In the genomic region with DNA sequence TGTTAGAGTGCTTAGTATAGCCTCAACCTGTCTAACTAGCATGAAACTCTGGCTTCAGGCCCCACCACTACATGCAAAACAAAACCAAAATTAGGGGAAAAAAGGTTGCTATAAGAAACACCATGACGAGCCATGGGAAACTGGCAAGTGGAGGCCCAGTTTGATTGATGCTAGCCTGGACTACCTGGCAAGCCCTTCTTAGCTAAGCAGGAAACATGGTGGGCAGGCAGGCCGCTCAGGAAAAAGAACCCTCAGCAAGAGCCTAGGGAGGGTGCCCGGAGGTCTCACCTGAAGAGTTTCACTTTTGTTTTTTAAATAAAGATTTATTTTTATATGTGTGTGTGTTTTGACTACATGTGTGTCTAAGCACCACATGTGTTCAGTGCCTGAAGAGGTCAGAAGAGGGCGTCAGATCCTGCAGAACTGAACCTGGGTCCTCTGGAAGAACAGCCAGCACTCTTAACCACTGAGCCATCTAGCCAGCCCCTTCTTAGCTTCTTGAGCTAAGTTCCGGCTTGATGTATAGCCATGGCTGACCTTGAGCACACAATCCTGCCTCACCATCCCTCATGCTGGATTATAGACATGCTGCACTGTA, we compare ENCODE assay signal across 33 mouse cellular contexts. TPM values are rescaled to one million over a fixed set of nuclear protein-coding genes. Genes with fewer than 3 reads are reported as not detected.
DNase-seq lines count a peak whose midpoint lies in the region; ATAC-seq and TF ChIP-seq lines count a peak whose summit lies in the region.
"Had no signal": no experiment of that assay in that cellular context is flagged by ENCODE, and none has a peak within 500 bp of the region (broad histone marks: within the 10 kb centered on the region; RNA-seq: fewer than 3 reads in every experiment).

No protein-coding gene starts in this region.

- ATAC-seq in megakaryocyte-erythroid progenitor cell, adult 5-6 weeks (replicated peaks; ENCODE audit: low FRiP score, low TSS enrichment, poor library complexity, severe bottlenecking) = 0 out of 2 replicates have a peak, but pooled peaks have one; percentile 9
- ATAC-seq: forebrain, postnatal 0 days; hindbrain, postnatal 0 days; intestine, embryonic 16.5 days; liver, embryonic 12.5 days had no signal

- peak; percentile 23; the same call in 1 of the 2 replicates for TF ChIP-seq CTCF in layer of hippocampus, adult 2 months (conservative IDR thresholded peaks at IDR 0.05)

- no peak overlapping the region for H3K27ac ChIP-seq in layer of hippocampus, adult 2 months
- H3K27ac ChIP-seq: embryonic facial prominence, embryonic 15.5 days; forebrain, embryonic 12.5 days; heart, embryonic 10.5 days; hindbrain, embryonic 12.5 days; hindbrain, postnatal 0 days; left cerebral cortex, adult 2 months; limb, embryonic 13.5 days; liver, embryonic 12.5 days; midbrain, embryonic 12.5 days; neural tube, embryonic 15.5 days had no signal

- H3K4me3 ChIP-seq in layer of hippocampus, adult 2 months = no peak overlapping the region
- H3K4me3 ChIP-seq: embryonic facial prominence, embryonic 15.5 days; forebrain, embryonic 12.5 days; heart, embryonic 10.5 days; hindbrain, embryonic 12.5 days; left cerebral cortex, adult 2 months; limb, embryonic 13.5 days; liver, embryonic 12.5 days; midbrain, embryonic 12.5 days; neural tube, embryonic 15.5 days had no signal

- DNase-seq in layer of hippocampus, adult 2 months (ENCODE audit: low spot score in 2 of 2) = no peak
- no peak for DNase-seq in layer of hippocampus, adult 9-10 months (ENCODE audit: low spot score)
- DNase-seq in spleen, postnatal 36 days (ENCODE audit: low spot score in 2 of 2) = peak; percentile 4 to 16
- no peak for DNase-seq in spleen, postnatal 4 days (ENCODE audit: low spot score in 2 of 2)
- no peak for DNase-seq in adrenal gland, postnatal 10 days
- DNase-seq: adrenal gland, postnatal 25 days; cerebellum, adult 11-12 months; cerebellum, adult 9-11 months; forebrain, postnatal 0 days; gastrocnemius, postnatal 10 days; heart, postnatal 36 days; kidney, adult 9 months; kidney, postnatal 14 days; lung, adult 18-20 months; lung, postnatal 14 days; retina, postnatal 1 day; right cerebral cortex, postnatal 25 days had no signal

RNA-seq across cellular contexts. Expression of a gene that starts 47.6 kb away (rescaled TPM):
- 1 to 10 TPM; 4.4 to 5.7 TPM for total RNA-seq in layer of hippocampus, adult 2 months (2021)
- total RNA-seq in megakaryocyte-erythroid progenitor cell, adult 5-6 weeks (2014; fragmentation: Nextera tagmentation) = 0.26 and 0.40 TPM in 2 replicates
- total RNA-seq in megakaryocyte-erythroid progenitor cell, adult 5-6 weeks (2017) = 0.88 and 2.2 TPM in 2 replicates
- under 1 TPM; 0.09 to 0.15 TPM for total RNA-seq in adrenal gland, postnatal 10 days (2021)
- total RNA-seq: adrenal gland, postnatal 25 days; heart, postnatal 36 days; megakaryocyte, adult 5-6 weeks had no signal

RNA-seq across cellular contexts. Expression of a gene that starts 52.3 kb away (rescaled TPM):
- total RNA-seq in layer of hippocampus, adult 2 months (2021) = 100 to 1,000 TPM; 107 to 108 TPM
- total RNA-seq in megakaryocyte-erythroid progenitor cell, adult 5-6 weeks (2014; fragmentation: Nextera tagmentation) = 40.8 and 48.4 TPM in 2 replicates
- 33.5 and 38.5 TPM in 2 replicates for total RNA-seq in megakaryocyte-erythroid progenitor cell, adult 5-6 weeks (2017)
- 10 to 100 TPM; 24.6 to 29.5 TPM for total RNA-seq in adrenal gland, postnatal 10 days (2021)

RNA-seq across cellular contexts. Expression of a gene that starts 53.1 kb away (rescaled TPM):
- 10 to 100 TPM; 46.9 to 50.4 TPM for total RNA-seq in layer of hippocampus, adult 2 months (2021)
- 72.5 and 74.3 TPM in 2 replicates for total RNA-seq in megakaryocyte-erythroid progenitor cell, adult 5-6 weeks (2014; fragmentation: Nextera tagmentation)
- total RNA-seq in megakaryocyte-erythroid progenitor cell, adult 5-6 weeks (2017) = 76.5 and 137 TPM in 2 replicates
- total RNA-seq in adrenal gland, postnatal 10 days (2021) = 10 to 100 TPM; 27.9 to 30.1 TPM

RNA-seq across cellular contexts. Expression of a gene that starts 59.3 kb away (rescaled TPM):
- not detected for total RNA-seq in layer of hippocampus, adult 2 months (2021)
- total RNA-seq in megakaryocyte-erythroid progenitor cell, adult 5-6 weeks (2014; fragmentation: Nextera tagmentation) = not detected in 2 replicates
- total RNA-seq in megakaryocyte-erythroid progenitor cell, adult 5-6 weeks (2017) = not detected in 2 replicates
- total RNA-seq in adrenal gland, postnatal 10 days (2021) = not detected
- total RNA-seq: adrenal gland, postnatal 25 days; forebrain, postnatal 0 days; granulocyte monocyte progenitor cell, adult 5-6 weeks; heart, postnatal 36 days; hindbrain, postnatal 0 days; layer of hippocampus, postnatal 14 days; left cerebral cortex, adult 2 months; left cerebral cortex, postnatal 36 days; megakaryocyte, adult 5-6 weeks had no signal

Comparison
In these comparisons a context has a peak if more than half of its experiments do, and no peak if none do; other contexts are left out.
1. DNase-seq: peak in spleen, postnatal 36 days (2 of 2); none in layer of hippocampus, adult 2 months (0 of 2), layer of hippocampus, adult 9-10 months (single experiment), spleen, postnatal 4 days (0 of 2) and adrenal gland, postnatal 10 days (single experiment).